ENCODE assay signal across 9 mouse cellular contexts in the genomic region with DNA sequence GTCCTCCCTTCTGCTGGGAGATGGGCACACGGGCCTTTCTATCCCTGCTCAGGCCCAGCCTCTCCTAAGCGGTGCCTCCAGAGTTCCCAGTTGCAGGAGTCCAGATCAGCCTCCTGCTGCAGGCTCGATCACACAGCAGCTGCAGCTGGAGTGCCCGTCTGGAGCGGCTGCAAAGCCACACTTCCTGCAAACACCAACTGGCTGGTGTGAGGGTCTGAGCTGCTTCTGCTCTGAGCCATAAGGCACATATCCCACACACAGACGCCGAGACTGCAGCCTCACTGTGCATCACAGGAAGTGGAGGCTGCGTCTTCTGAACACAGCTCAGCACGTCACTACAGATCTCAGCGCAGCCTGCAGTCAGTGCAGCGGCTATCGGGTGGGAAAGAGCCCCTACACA. TPM values are rescaled to one million over a fixed set of nuclear protein-coding genes. Genes with fewer than 3 reads are reported as not detected.
DNase-seq lines count a peak whose midpoint lies in the region; ATAC-seq and TF ChIP-seq lines count a peak whose summit lies in the region.
"Had no signal": no experiment of that assay in that cellular context is flagged by ENCODE, and none has a peak within 500 bp of the region (broad histone marks: within the 10 kb centered on the region; RNA-seq: fewer than 3 reads in every experiment).

No protein-coding gene starts in this region.

- H3K9ac ChIP-seq in forebrain, postnatal 0 days: no peak overlapping the region

- no peak for TF ChIP-seq CTCF in forebrain, postnatal 0 days (IDR thresholded peaks at IDR 0.05; ENCODE audit: low read depth)

- H3ac ChIP-seq in myocyte (ENCODE audit: control insufficient read depth, insufficient read length): no peak overlapping the region

- ATAC-seq in frontal cortex, adult (ENCODE audit: low TSS enrichment): peak; percentile 80
- peak; percentile 38 for ATAC-seq in forebrain, postnatal 0 days

- H3K36me3 ChIP-seq in forebrain, postnatal 0 days (ENCODE audit: insufficient read depth): no peaks in the 10 kb centered on the region; the same call in 1 of the 2 replicates
- H3K36me3 ChIP-seq in myocyte (ENCODE audit: control insufficient read depth, insufficient read depth): no peaks in the 10 kb centered on the region

- H3K4me2 ChIP-seq in forebrain, postnatal 0 days (ENCODE audit: low read depth): no peak overlapping the region
- H3K4me2 ChIP-seq in myocyte (ENCODE audit: low read depth): no peak overlapping the region

- H3K27me3 ChIP-seq in forebrain, postnatal 0 days (ENCODE audit: insufficient read depth, low read length): no peaks in the 10 kb centered on the region
- peaks cover 34% of the 10 kb centered on the region for H3K27me3 ChIP-seq in myocyte (ENCODE audit: control insufficient read depth, insufficient read depth, insufficient read length)

- peaks cover 25% of the 10 kb centered on the region for H3K4me1 ChIP-seq in forebrain, postnatal 0 days (ENCODE audit: insufficient read depth)

- no peaks in the 10 kb centered on the region for H3K9me3 ChIP-seq in forebrain, postnatal 0 days (ENCODE audit: low read length)

- H3K27ac ChIP-seq in forebrain, postnatal 0 days (ENCODE audit: low read depth, low read length): peak overlapping the region; percentile 59; the same call in 1 of the 2 replicates

- no peak for DNase-seq in frontal cortex, postnatal 25 days (ENCODE audit: low spot score in 2 of 2)
- peak; percentile 49 for DNase-seq in CD4-positive helper T cell, adult 2 months (ENCODE audit: low read depth, low spot score)
- peak; percentile 50 for DNase-seq in forebrain, postnatal 0 days
- peak; percentile 20 to 47 for DNase-seq in layer of hippocampus, postnatal 25 days (ENCODE audit: extremely low spot score in 1 of 2, low spot score in 1 of 2)
- DNase-seq in yolk sac, embryonic 10.5 days (ENCODE audit: low spot score): no peak
- no peak for DNase-seq in urinary bladder, postnatal 4 days (ENCODE audit: low spot score in 2 of 2)

- H3K79me2 ChIP-seq in myocyte (ENCODE audit: control insufficient read depth, insufficient read depth): no peaks in the 10 kb centered on the region

- H3K4me3 ChIP-seq in forebrain, postnatal 0 days (ENCODE audit: low read depth, low read length): no peak overlapping the region
- H3K4me3 ChIP-seq in myocyte: no peak overlapping the region

- WGBS in forebrain, postnatal 0 days: 47% methylated on average over 12 of the region's 12 CpGs

- no peak for TF ChIP-seq POLR2A in myocyte (IDR thresholded peaks at IDR 0.05; ENCODE audit: insufficient read length, low read depth)

TF ChIP-seq in myocyte, 11 proteins besides CTCF, POLR2A, EP300 and RAD21:
- TF ChIP-seq REST (IDR thresholded peaks at IDR 0.05; ENCODE audit: insufficient read depth, insufficient read length): no peak
- TF ChIP-seq MYOG (IDR thresholded peaks at IDR 0.05; ENCODE audit: control insufficient read depth in 1 of 3, insufficient read depth in 1 of 3, insufficient read length in 2 of 3, low read depth in 2 of 3): peak in 2 of 3 experiments; percentile 57 to 70
- peak; percentile 46 for TF ChIP-seq TCF3 (IDR thresholded peaks at IDR 0.05; ENCODE audit: insufficient read length, low read depth)
- peak in 2 of 3 experiments; percentile 71 to 76 for TF ChIP-seq MYOD1 (IDR thresholded peaks at IDR 0.05; ENCODE audit: control insufficient read depth in 1 of 3, insufficient read length in 2 of 3, low read depth in 2 of 3)
- no peak for TF ChIP-seq CEBPB (IDR thresholded peaks at IDR 0.05; ENCODE audit: insufficient read depth, poor library complexity, severe bottlenecking)

RNA-seq across cellular contexts. Expression of gene Cbfa2t3, which starts 32.1 kb away (rescaled TPM):
- 4.5 and 5.6 TPM in 2 replicates for total RNA-seq in forebrain, postnatal 0 days (2014; rRNA removed)
- polyA plus RNA-seq in forebrain, postnatal 0 days (2015; fragmentation: Nextera tagmentation; extraction: Ambion mirVana): 4.9 and 9.5 TPM in 2 replicates
- total RNA-seq in layer of hippocampus, postnatal 25 days (2021): 10 to 100 TPM; 40.0 to 43.6 TPM
- 29.5 TPM for polyA plus RNA-seq in myocyte (2012; fragmentation: generic; extraction: Trizol)

RNA-seq across cellular contexts. Expression of gene Pabpn1l, which starts 44.3 kb away (rescaled TPM):
- total RNA-seq in forebrain, postnatal 0 days (2014; rRNA removed): not detected in 2 replicates
- polyA plus RNA-seq in forebrain, postnatal 0 days (2015; fragmentation: Nextera tagmentation; extraction: Ambion mirVana): not detected in 2 replicates
- under 1 TPM in 1 of 2 experiments, not detected in 1; 0.45 TPM for total RNA-seq in layer of hippocampus, postnatal 25 days (2021)
- 0.55 TPM for polyA plus RNA-seq in myocyte (2012; fragmentation: generic; extraction: Trizol)
- total RNA-seq: heart, postnatal 10 days had no signal

RNA-seq across cellular contexts. Expression of gene Trappc2l, which starts 55.4 kb away (rescaled TPM):
- 15.3 and 31.8 TPM in 2 replicates for total RNA-seq in forebrain, postnatal 0 days (2014; rRNA removed)
- 137 and 157 TPM in 2 replicates for polyA plus RNA-seq in forebrain, postnatal 0 days (2015; fragmentation: Nextera tagmentation; extraction: Ambion mirVana)
- 10 to 100 TPM; 75.2 to 87.6 TPM for total RNA-seq in layer of hippocampus, postnatal 25 days (2021)
- 95.7 TPM for polyA plus RNA-seq in myocyte (2012; fragmentation: generic; extraction: Trizol)

RNA-seq across cellular contexts. Expression of gene Galns, which starts 55.6 kb away (rescaled TPM):
- total RNA-seq in forebrain, postnatal 0 days (2014; rRNA removed): 8.8 and 12.8 TPM in 2 replicates
- polyA plus RNA-seq in forebrain, postnatal 0 days (2015; fragmentation: Nextera tagmentation; extraction: Ambion mirVana): 6.0 and 8.4 TPM in 2 replicates
- 10 to 100 TPM; 11.2 TPM for total RNA-seq in layer of hippocampus, postnatal 25 days (2021)
- polyA plus RNA-seq in myocyte (2012; fragmentation: generic; extraction: Trizol): 17.6 TPM

Comparison
In these comparisons a context has a peak if more than half of its experiments do, and no peak if none do; other contexts are left out.
1. DNase-seq: peak in CD4-positive helper T cell, adult 2 months (single experiment), forebrain, postnatal 0 days (single experiment) and layer of hippocampus, postnatal 25 days (2 of 2); none in frontal cortex, postnatal 25 days (0 of 2), yolk sac, embryonic 10.5 days (single experiment) and urinary bladder, postnatal 4 days (0 of 2).